Mouse (Mus musculus) urinary bladder, postnatal 14 days (tissue): ENCODE measurements at regions not wholly inside any gene's neighbourhood (a gene's known extent, or its start where the extent isn't known, plus 50 kb on each side); places are given as distances from the start of the nearest gene placed in this dataset.

Source experiments
- DNase-seq: peaks from one replicate; pipeline ENCODE4 v3.0.0; 2021; ENCODE audit warnings: low spot score

- DNase-seq: no peak
Observed at GRCm38 (mm10) chr15:31854764-31855163, 253.1 kb downstream of the Fam173b start.

- DNase-seq: no peak
Observed at GRCm38 (mm10) chr15:31855188-31855587, 253.5 kb downstream of the Fam173b start.

GRCm38 (mm10) chr15:31869100-31869499 is 267.4 kb downstream of the Fam173b start:
- no peak for DNase-seq

- no peak for DNase-seq
Observed at GRCm38 (mm10) chr15:31869673-31870417, 268.2 kb downstream of the Fam173b start.

GRCm38 (mm10) chr15:31875436-31875835 is 273.8 kb downstream of the Fam173b start:
- no peak for DNase-seq

- DNase-seq: no peak
Observed at GRCm38 (mm10) chr15:31880479-31880878, 278.8 kb downstream of the Fam173b start.

GRCm38 (mm10) chr15:31882331-31882730 is 280.7 kb downstream of the Fam173b start:
- DNase-seq: peak; percentile 43

GRCm38 (mm10) chr15:31883516-31883915 is 281.9 kb downstream of the Fam173b start:
- DNase-seq: no peak

- DNase-seq: no peak
Observed at GRCm38 (mm10) chr15:31898904-31899650, 278.0 kb upstream of the Tas2r119 start.

GRCm38 (mm10) chr15:31900325-31900724 is 276.8 kb upstream of the Tas2r119 start:
- DNase-seq: no peak

- no peak for DNase-seq
Observed at GRCm38 (mm10) chr15:31908432-31908831, 268.7 kb upstream of the Tas2r119 start.

GRCm38 (mm10) chr15:31911978-31912377 is 265.1 kb upstream of the Tas2r119 start:
- no peak for DNase-seq

- DNase-seq: no peak
Observed at GRCm38 (mm10) chr15:31921485-31921884, 255.6 kb upstream of the Tas2r119 start.

- DNase-seq: no peak
Observed at GRCm38 (mm10) chr15:31960301-31960700, 216.8 kb upstream of the Tas2r119 start.

- DNase-seq: peak; percentile 58
Observed at GRCm38 (mm10) chr15:31961963-31962362, 215.1 kb upstream of the Tas2r119 start.

GRCm38 (mm10) chr15:31964911-31965310 is 212.2 kb upstream of the Tas2r119 start:
- no peak for DNase-seq

GRCm38 (mm10) chr15:31965542-31965941 is 211.5 kb upstream of the Tas2r119 start:
- DNase-seq: no peak

GRCm38 (mm10) chr15:31972891-31973290 is 204.2 kb upstream of the Tas2r119 start:
- no peak for DNase-seq

- DNase-seq: no peak
Observed at GRCm38 (mm10) chr15:31973889-31974288, 203.2 kb upstream of the Tas2r119 start.

GRCm38 (mm10) chr15:31976461-31976860 is 200.6 kb upstream of the Tas2r119 start:
- DNase-seq: no peak

- DNase-seq: no peak
Observed at GRCm38 (mm10) chr15:31977563-31977962, 199.5 kb upstream of the Tas2r119 start.

- DNase-seq: no peak
Observed at GRCm38 (mm10) chr15:31979961-31980360, 197.1 kb upstream of the Tas2r119 start.

- DNase-seq: no peak
Observed at GRCm38 (mm10) chr15:31980791-31981190, 196.3 kb upstream of the Tas2r119 start.
